28 mouse cellular contexts compared by ENCODE assay signal in the genomic region with DNA sequence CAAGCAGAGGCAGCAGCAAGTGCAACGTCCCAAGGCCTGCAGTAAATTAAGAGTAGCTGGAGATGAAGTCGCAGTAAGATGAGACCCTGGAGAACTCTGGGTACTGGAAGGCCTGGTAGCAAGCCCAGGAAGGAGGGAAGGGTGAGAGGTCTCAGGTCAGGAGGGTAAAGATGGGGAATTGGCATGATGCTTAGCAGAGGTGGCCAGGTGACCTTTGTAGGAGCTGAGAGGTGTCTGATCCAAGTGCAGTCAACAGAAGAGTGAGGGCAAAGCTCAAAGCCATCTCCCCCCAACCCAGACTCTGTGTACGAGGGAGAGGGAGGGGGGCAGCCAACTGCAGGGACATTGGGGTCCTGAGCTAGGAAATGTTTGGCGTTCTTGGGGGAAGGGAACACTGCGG. TPM values are rescaled to one million over a fixed set of nuclear protein-coding genes. Genes with fewer than 3 reads are reported as not detected.
DNase-seq lines count a peak whose midpoint lies in the region; ATAC-seq and TF ChIP-seq lines count a peak whose summit lies in the region.
"Had no signal": no experiment of that assay in that cellular context is flagged by ENCODE, and none has a peak within 500 bp of the region (broad histone marks: within the 10 kb centered on the region; RNA-seq: fewer than 3 reads in every experiment).

No protein-coding gene starts in this region.

- no peak for TF ChIP-seq CTCF in midbrain, postnatal 0 days (IDR thresholded peaks at IDR 0.05)

- no peaks in the 10 kb centered on the region for H3K36me3 ChIP-seq in hindbrain, embryonic 10.5 days
- H3K36me3 ChIP-seq in hindbrain, embryonic 14.5 days (replicated peaks; ENCODE audit: control insufficient read depth, insufficient read depth) = no peaks in the 10 kb centered on the region
- H3K36me3 ChIP-seq in midbrain, embryonic 13.5 days = no peaks in the 10 kb centered on the region
- H3K36me3 ChIP-seq in midbrain, postnatal 0 days (ENCODE audit: insufficient read depth, low read length) = no peaks in the 10 kb centered on the region
- H3K36me3 ChIP-seq: embryonic facial prominence, embryonic 15.5 days; forebrain, embryonic 10.5 days; heart, embryonic 12.5 days had no signal

- no peak overlapping the region for H3K4me2 ChIP-seq in hindbrain, embryonic 14.5 days (replicated peaks)
- H3K4me2 ChIP-seq in midbrain, embryonic 13.5 days (replicated peaks) = no peak overlapping the region
- H3K4me2 ChIP-seq in midbrain, postnatal 0 days (ENCODE audit: low read depth, low read length, poor library complexity, severe bottlenecking) = no peak overlapping the region
- H3K4me2 ChIP-seq: embryonic facial prominence, embryonic 15.5 days; heart, embryonic 12.5 days had no signal

- DNase-seq in hindbrain, embryonic 10.5 days (ENCODE audit: low spot score) = no peak
- DNase-seq in hindbrain, embryonic 14.5 days (ENCODE audit: low spot score) = no peak
- peak; percentile 25 for DNase-seq in kidney, adult 18-20 months
- DNase-seq in kidney, postnatal 4 days = no peak
- DNase-seq in kidney, postnatal 36 days = peak; percentile 34 to 46
- no peak for DNase-seq in kidney, postnatal 14 days
- no peak for DNase-seq in midbrain, postnatal 0 days (ENCODE audit: low spot score)
- DNase-seq: adrenal gland, postnatal 10 days; cerebellum, adult 11 months; cerebellum, adult 8-10 months; cerebellum, postnatal 14 days; embryo, embryonic 11 days; gastrocnemius, adult 2 months; gastrocnemius, postnatal 25 days; heart, postnatal 36 days had no signal

- peaks cover 37% of the 10 kb centered on the region for H3K27me3 ChIP-seq in hindbrain, embryonic 10.5 days (ENCODE audit: insufficient read depth, poor library complexity, severe bottlenecking)
- H3K27me3 ChIP-seq in hindbrain, embryonic 14.5 days (ENCODE audit: control insufficient read depth, insufficient read depth, low read length) = peaks cover 20% of the 10 kb centered on the region
- peaks cover 26% of the 10 kb centered on the region for H3K27me3 ChIP-seq in midbrain, embryonic 13.5 days
- H3K27me3 ChIP-seq in midbrain, postnatal 0 days (ENCODE audit: insufficient read depth, low read length) = peaks cover 18% of the 10 kb centered on the region

- no peak overlapping the region for H3K4me3 ChIP-seq in hindbrain, embryonic 10.5 days
- H3K4me3 ChIP-seq in hindbrain, embryonic 14.5 days (replicated peaks; ENCODE audit: low read length) = no peak overlapping the region
- H3K4me3 ChIP-seq in midbrain, embryonic 13.5 days (replicated peaks) = no peak overlapping the region
- no peak overlapping the region for H3K4me3 ChIP-seq in midbrain, postnatal 0 days (ENCODE audit: low read depth, low read length)
- H3K4me3 ChIP-seq: embryonic facial prominence, embryonic 15.5 days; erythroblast, embryonic 14.5 days; forebrain, embryonic 10.5 days; gastrocnemius, adult 2 months; heart, embryonic 12.5 days had no signal

- no peaks in the 10 kb centered on the region for H3K9me3 ChIP-seq in hindbrain, embryonic 10.5 days
- no peaks in the 10 kb centered on the region for H3K9me3 ChIP-seq in hindbrain, embryonic 14.5 days (ENCODE audit: control insufficient read depth, low read length)
- H3K9me3 ChIP-seq in midbrain, embryonic 13.5 days = no peaks in the 10 kb centered on the region
- H3K9me3 ChIP-seq in midbrain, postnatal 0 days (ENCODE audit: low read length) = no peaks in the 10 kb centered on the region
- H3K9me3 ChIP-seq: embryonic facial prominence, embryonic 15.5 days; forebrain, embryonic 10.5 days; heart, embryonic 12.5 days had no signal

- no peak for ATAC-seq in hindbrain, embryonic 14.5 days (ENCODE audit: low FRiP score)
- ATAC-seq in midbrain, embryonic 13.5 days = no peak
- no peak for ATAC-seq in midbrain, postnatal 0 days (ENCODE audit: low FRiP score)
- ATAC-seq: forebrain, embryonic 14.5 days had no signal

- 61% methylated on average over 5 of the region's 5 CpGs for WGBS in hindbrain, embryonic 10.5 days
- 55% methylated on average over 5 of the region's 5 CpGs for WGBS in hindbrain, embryonic 14.5 days
- WGBS in midbrain, embryonic 13.5 days = 57% methylated on average over 5 of the region's 5 CpGs
- WGBS in midbrain, postnatal 0 days = 51% methylated on average over 5 of the region's 5 CpGs

- H3K4me1 ChIP-seq in hindbrain, embryonic 10.5 days (replicated peaks) = peaks cover 31% of the 10 kb centered on the region
- H3K4me1 ChIP-seq in hindbrain, embryonic 14.5 days (replicated peaks; ENCODE audit: control insufficient read depth, insufficient read depth, low read length) = peaks cover 2% of the 10 kb centered on the region
- H3K4me1 ChIP-seq in midbrain, embryonic 13.5 days (replicated peaks) = peaks cover 22% of the 10 kb centered on the region
- H3K4me1 ChIP-seq in midbrain, postnatal 0 days (ENCODE audit: insufficient read depth, low read length) = no peaks in the 10 kb centered on the region

- H3K9ac ChIP-seq in hindbrain, embryonic 14.5 days = no peak overlapping the region
- peak overlapping the region; percentile 32; the same call in 1 of the 2 replicates for H3K9ac ChIP-seq in midbrain, embryonic 13.5 days (replicated peaks)
- no peak overlapping the region for H3K9ac ChIP-seq in midbrain, postnatal 0 days (replicated peaks; ENCODE audit: low read length, poor library complexity, severe bottlenecking)
- H3K9ac ChIP-seq: embryonic facial prominence, embryonic 15.5 days; heart, embryonic 12.5 days had no signal

- H3K27ac ChIP-seq in hindbrain, embryonic 10.5 days = peak overlapping the region; percentile 35; the same call in 1 of the 2 replicates
- no peak overlapping the region for H3K27ac ChIP-seq in hindbrain, embryonic 14.5 days
- no peak overlapping the region for H3K27ac ChIP-seq in midbrain, embryonic 13.5 days
- H3K27ac ChIP-seq in midbrain, postnatal 0 days (ENCODE audit: low read depth, low read length) = no peak overlapping the region
- H3K27ac ChIP-seq: embryonic facial prominence, embryonic 15.5 days; forebrain, embryonic 10.5 days; gastrocnemius, adult 2 months had no signal

RNA-seq across cellular contexts. Expression of a gene that starts 2.7 kb away (rescaled TPM):
- polyA plus RNA-seq in hindbrain, embryonic 10.5 days (2016; fragmentation: Nextera tagmentation; extraction: Ambion mirVana) = 3.0 and 3.3 TPM in 2 replicates
- polyA plus RNA-seq in hindbrain, embryonic 14.5 days (2014; fragmentation: Nextera tagmentation; extraction: Ambion mirVana) = 5.6 and 6.9 TPM in 2 replicates
- polyA plus RNA-seq in midbrain, embryonic 13.5 days (2015; fragmentation: Nextera tagmentation; extraction: Ambion mirVana) = 4.7 TPM in 2 replicates
- 7.6 and 15.2 TPM in 2 replicates for total RNA-seq in midbrain, postnatal 0 days (2014; rRNA removed)
- polyA plus RNA-seq in midbrain, postnatal 0 days (2015; fragmentation: Nextera tagmentation; extraction: Ambion mirVana) = 7.2 and 8.8 TPM in 2 replicates
- total RNA-seq: common myeloid progenitor, adult 5-6 weeks; gastrocnemius, adult 2 months; gastrocnemius, postnatal 25 days; granulocyte monocyte progenitor cell, adult 5-6 weeks; MEL had no signal

RNA-seq across cellular contexts. Expression of a gene that starts 4.1 kb away (rescaled TPM):
- 276 and 327 TPM in 2 replicates for polyA plus RNA-seq in hindbrain, embryonic 10.5 days (2016; fragmentation: Nextera tagmentation; extraction: Ambion mirVana)
- polyA plus RNA-seq in hindbrain, embryonic 14.5 days (2014; fragmentation: Nextera tagmentation; extraction: Ambion mirVana) = 154 and 178 TPM in 2 replicates
- polyA plus RNA-seq in midbrain, embryonic 13.5 days (2015; fragmentation: Nextera tagmentation; extraction: Ambion mirVana) = 213 and 217 TPM in 2 replicates
- total RNA-seq in midbrain, postnatal 0 days (2014; rRNA removed) = 177 and 203 TPM in 2 replicates
- polyA plus RNA-seq in midbrain, postnatal 0 days (2015; fragmentation: Nextera tagmentation; extraction: Ambion mirVana) = 125 and 148 TPM in 2 replicates

RNA-seq across cellular contexts. Expression of a gene that starts 17.0 kb away (rescaled TPM):
- 0.09 and 0.10 TPM in 2 replicates for polyA plus RNA-seq in hindbrain, embryonic 10.5 days (2016; fragmentation: Nextera tagmentation; extraction: Ambion mirVana)
- 41.9 and 46.7 TPM in 2 replicates for polyA plus RNA-seq in hindbrain, embryonic 14.5 days (2014; fragmentation: Nextera tagmentation; extraction: Ambion mirVana)
- 30.0 and 32.1 TPM in 2 replicates for polyA plus RNA-seq in midbrain, embryonic 13.5 days (2015; fragmentation: Nextera tagmentation; extraction: Ambion mirVana)
- total RNA-seq in midbrain, postnatal 0 days (2014; rRNA removed) = 95.0 and 98.6 TPM in 2 replicates
- polyA plus RNA-seq in midbrain, postnatal 0 days (2015; fragmentation: Nextera tagmentation; extraction: Ambion mirVana) = 77.6 and 107 TPM in 2 replicates
- total RNA-seq: granulocyte monocyte progenitor cell, adult 5-6 weeks had no signal

RNA-seq across cellular contexts. Expression of a gene that starts 24.4 kb away (rescaled TPM):
- 22.3 and 29.1 TPM in 2 replicates for polyA plus RNA-seq in hindbrain, embryonic 10.5 days (2016; fragmentation: Nextera tagmentation; extraction: Ambion mirVana)
- polyA plus RNA-seq in hindbrain, embryonic 14.5 days (2014; fragmentation: Nextera tagmentation; extraction: Ambion mirVana) = 20.6 and 22.8 TPM in 2 replicates
- polyA plus RNA-seq in midbrain, embryonic 13.5 days (2015; fragmentation: Nextera tagmentation; extraction: Ambion mirVana) = 18.1 and 19.0 TPM in 2 replicates
- 34.6 and 38.9 TPM in 2 replicates for total RNA-seq in midbrain, postnatal 0 days (2014; rRNA removed)
- 15.7 and 17.9 TPM in 2 replicates for polyA plus RNA-seq in midbrain, postnatal 0 days (2015; fragmentation: Nextera tagmentation; extraction: Ambion mirVana)

RNA-seq across cellular contexts. Expression of a gene that starts 30.0 kb away (rescaled TPM):
- 9.2 and 17.3 TPM in 2 replicates for polyA plus RNA-seq in hindbrain, embryonic 10.5 days (2016; fragmentation: Nextera tagmentation; extraction: Ambion mirVana)
- 0.24 and 1.2 TPM in 2 replicates for polyA plus RNA-seq in hindbrain, embryonic 14.5 days (2014; fragmentation: Nextera tagmentation; extraction: Ambion mirVana)
- polyA plus RNA-seq in midbrain, embryonic 13.5 days (2015; fragmentation: Nextera tagmentation; extraction: Ambion mirVana) = 1.4 and 2.5 TPM in 2 replicates
- total RNA-seq in midbrain, postnatal 0 days (2014; rRNA removed) = not detected in 2 replicates
- polyA plus RNA-seq in midbrain, postnatal 0 days (2015; fragmentation: Nextera tagmentation; extraction: Ambion mirVana) = 0.19 and 0.36 TPM in 2 replicates
- total RNA-seq: adrenal gland, postnatal 10 days; adrenal gland, postnatal 4 days; common myeloid progenitor, adult 5-6 weeks; gastrocnemius, adult 2 months; gastrocnemius, postnatal 25 days; granulocyte monocyte progenitor cell, adult 5-6 weeks; heart, adult 8-10 months; heart, postnatal 36 days; MEL had no signal
- polyA plus RNA-seq: C2C12; embryonic facial prominence, embryonic 15.5 days; erythroblast, embryonic 14.5 days; forebrain, embryonic 14.5 days; heart, embryonic 12.5 days; heart, postnatal 0 days had no signal

Comparison
In these comparisons a context has a peak if more than half of its experiments do, and no peak if none do; other contexts are left out.
1. DNase-seq: peak in kidney, adult 18-20 months (single experiment) and kidney, postnatal 36 days (2 of 2); none in hindbrain, embryonic 10.5 days (single experiment), hindbrain, embryonic 14.5 days (single experiment), kidney, postnatal 4 days (0 of 2), kidney, postnatal 14 days (single experiment) and midbrain, postnatal 0 days (single experiment).
2. RNA of a gene that starts 17.0 kb away (polyA plus RNA-seq): 77.6 to 107 TPM in midbrain, postnatal 0 days, 41.9 to 46.7 TPM in hindbrain, embryonic 14.5 days and 30.0 to 32.1 TPM in midbrain, embryonic 13.5 days; 0.09 to 0.10 TPM in hindbrain, embryonic 10.5 days; every median in the first group is over 10 times any median in the second.